Mouse (Mus musculus) T-helper 1 cell (primary cell): ENCODE data around the gene Slc44a3.

Experiments used
- in situ Hi-C: fragments of 300-600 bp; cut with MboI, MseI; formaldehyde crosslinking; loops from one replicate; pipeline ENCODE4 v1.15.1; 2025; ENCODE audit warnings: high pct_unique_total_duplicates

Gene Slc44a3

GRCm38 (mm10) chr3:121428696-121429259 is 103.4 kb downstream of the Slc44a3 start:
- in situ Hi-C loops = loop anchor here (10.0 kb wide), 1 partner anchor 254 kb away; the partner anchor contains the start of gene Rwdd3

- in situ Hi-C loops = loop anchor here (10.0 kb wide), 1 partner anchor 253 kb away; the partner anchor contains the start of gene Rwdd3
Observed at GRCm38 (mm10) chr3:121428230-121428629, 104.0 kb downstream of the Slc44a3 start.

DNA sequence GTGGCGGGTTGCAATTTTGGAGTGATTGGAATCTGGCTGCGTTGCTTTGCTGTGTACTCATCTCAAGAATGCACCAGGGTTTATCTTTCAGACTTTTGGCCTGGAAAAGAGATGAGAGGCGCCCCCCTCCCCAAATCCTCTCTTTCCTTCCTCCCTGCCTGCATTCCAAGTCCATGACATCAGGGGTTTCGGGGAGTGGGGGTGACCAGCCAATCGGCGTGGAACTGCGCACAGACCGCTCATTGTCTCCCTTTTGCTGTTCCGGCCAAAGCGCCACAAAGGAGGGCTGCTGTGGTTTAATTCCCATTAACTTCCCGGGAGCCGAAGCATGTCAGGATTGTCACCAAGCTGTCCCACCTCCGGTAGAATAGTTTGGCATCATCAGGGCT is 104.7 kb downstream of the Slc44a3 start:
- in situ Hi-C loops = loop anchor here (10.0 kb wide), 1 partner anchor 253 kb away; the partner anchor contains the start of gene Rwdd3

- in situ Hi-C loops = loop anchor here (10.0 kb wide), 1 partner anchor 252 kb away; the partner anchor contains the start of gene Rwdd3
Observed at GRCm38 (mm10) chr3:121426621-121427519, 105.3 kb downstream of the Slc44a3 start.

DNA sequence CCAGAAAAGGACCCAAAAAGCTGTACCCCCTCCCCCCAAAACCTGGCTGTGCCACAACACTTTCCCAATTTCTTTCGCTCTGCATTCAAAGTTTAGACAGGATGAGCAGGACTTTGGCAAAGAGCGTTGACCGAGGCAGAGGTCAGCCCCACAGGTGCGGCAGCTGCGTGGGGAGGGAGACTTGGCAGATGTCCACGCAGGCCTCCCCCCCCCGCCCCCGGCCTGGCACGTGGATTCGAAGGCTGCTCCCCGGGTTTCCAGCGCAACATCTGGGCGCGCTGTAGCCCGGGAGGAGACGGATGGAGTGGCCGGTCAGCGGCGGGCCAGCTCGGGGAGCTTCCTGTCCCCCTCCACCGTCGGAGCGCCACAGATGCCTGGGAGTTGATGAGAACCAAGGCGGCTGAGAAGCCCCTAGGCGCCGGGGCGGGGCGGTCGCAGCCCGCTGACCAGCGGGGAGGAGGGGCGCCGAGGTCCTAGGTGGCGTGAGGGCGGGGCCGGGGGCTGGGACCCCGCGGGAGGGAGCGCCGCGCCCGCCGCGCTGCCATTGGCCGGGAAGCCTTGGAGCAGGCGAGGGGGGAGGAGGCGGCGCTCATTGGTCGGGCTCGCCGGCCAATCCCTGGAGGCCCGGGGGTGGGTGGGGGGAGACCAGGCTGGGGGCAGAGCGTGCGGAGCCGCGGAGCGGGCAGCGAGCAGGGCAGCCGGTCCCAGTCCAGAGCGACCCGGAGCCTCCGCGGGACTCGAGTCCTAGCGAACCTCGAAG is 106.2 kb downstream of the Slc44a3 start, which contains the start of gene Cnn3:
Gene Cnn3 (plus strand): TSS at position 637 of the 760 bp plus-strand sequence.
- in situ Hi-C loops = loop anchor here (10.0 kb wide), 1 partner anchor 251 kb away; the partner anchor contains the start of gene Rwdd3

DNA sequence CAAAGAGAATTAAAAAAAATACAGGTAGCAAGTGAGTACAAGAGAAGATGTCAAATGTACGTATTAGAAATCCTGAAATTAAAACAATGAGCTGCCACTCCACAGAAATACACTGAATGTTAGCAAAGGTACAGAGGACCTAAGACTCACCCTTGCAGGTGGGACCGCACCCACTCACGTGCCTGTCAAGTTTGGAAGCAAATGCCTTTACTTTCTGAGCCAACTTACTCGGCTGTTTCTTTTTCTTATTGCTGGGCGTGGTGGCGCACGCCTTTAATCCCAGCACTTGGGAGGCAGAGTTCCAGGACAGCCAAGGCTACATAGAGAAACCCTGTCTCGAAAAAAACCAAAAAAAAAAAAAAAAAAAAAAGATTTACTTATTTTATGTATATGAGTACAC is 109.8 kb downstream of the Slc44a3 start:
- in situ Hi-C loops = loop anchor here (10.0 kb wide), 1 partner anchor 248 kb away; the partner anchor contains the start of gene Rwdd3

GRCm38 (mm10) chr3:121418850-121419435 is 113.3 kb downstream of the Slc44a3 start:
- in situ Hi-C loops = no loop called here

- in situ Hi-C loops = no loop called here
Observed at GRCm38 (mm10) chr3:121418251-121418601, 114.0 kb downstream of the Slc44a3 start.

DNA sequence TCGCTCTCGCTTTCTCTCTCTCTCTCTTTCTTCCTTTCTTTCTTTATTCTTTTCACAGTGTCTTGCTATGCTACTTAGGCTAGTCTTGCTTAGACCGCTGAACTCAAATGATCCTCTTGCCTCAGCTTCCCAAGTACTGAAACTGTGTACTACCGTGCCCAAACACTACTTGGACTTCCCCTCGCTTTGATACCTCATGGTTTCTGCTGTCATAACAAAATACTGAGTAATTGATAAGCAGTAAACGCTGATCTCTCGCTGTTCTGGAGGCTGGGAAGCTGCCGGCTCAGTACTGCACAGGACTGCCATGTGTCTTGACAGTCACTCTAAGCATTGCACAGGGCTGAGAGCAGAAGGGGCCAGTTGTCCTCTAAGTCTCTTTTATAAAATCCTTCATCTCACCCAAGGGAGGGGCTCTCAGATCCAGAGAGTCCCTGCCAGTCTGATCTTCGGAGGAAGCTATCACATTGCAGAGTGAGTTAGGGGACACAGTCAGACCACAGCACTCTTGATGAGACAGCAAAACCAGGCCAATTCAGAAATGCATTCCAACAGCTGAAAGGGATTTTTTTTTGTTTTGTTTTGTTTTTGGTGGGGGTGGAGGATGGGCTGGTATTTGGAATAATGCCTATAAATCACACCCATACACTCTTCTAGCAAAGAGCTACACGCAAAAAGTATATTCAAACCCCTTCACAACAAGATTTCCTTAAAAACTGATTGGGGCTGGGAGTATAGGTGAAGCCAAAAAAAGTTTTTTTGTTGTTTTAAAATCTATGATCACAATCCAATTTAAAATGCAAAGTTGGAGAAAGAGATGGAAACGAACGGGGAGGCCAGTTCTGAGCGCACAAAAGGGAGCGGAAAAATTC is 114.6 kb downstream of the Slc44a3 start:
- in situ Hi-C loops = no loop called here

DNA sequence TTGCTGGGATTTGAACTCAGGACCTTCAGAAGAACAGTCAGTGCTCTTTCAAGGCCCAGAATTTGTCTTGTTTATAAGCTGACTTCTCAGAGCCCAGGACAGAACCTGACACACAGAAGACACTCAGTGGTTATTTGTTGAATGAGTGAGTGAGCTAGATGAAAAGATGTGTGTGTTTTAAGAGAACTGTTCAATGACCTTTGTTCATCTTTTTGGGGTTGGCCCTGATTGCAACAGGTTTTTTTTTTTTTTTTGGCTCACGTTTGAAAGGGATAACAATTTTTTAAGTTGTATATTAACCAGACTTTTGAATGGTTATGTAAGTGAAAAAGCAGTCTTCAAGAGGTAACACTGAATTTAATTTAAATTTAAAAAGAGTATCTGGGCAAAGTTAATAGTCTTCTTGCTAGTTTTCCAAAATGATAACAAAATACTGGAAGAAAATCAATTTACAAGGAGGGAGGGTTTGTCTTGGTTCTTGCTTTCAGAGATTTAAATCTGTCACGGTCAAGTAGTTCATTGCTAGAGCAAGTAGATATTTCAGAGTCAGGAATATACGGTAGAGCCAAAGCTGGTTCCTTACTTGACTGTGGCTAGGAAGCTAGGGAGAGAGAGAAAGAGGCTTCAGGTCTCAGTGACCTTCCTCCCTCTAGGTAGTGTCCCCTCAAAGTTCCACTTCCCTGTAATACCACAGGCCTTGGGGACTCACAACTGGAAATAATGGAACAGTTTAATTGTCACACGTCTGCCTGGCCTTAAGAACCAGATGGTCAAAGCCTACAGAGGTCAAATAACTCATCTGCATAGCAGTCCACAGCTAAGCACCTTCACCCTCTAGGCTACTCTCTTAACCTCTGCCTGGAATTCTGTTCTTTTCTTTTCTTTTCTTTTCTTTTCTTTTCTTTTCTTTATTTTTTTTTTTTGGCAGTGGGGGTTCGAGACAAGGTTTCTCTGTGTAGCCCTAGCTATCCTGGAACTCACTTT is 115.7 kb downstream of the Slc44a3 start:
- in situ Hi-C loops = no loop called here

DNA sequence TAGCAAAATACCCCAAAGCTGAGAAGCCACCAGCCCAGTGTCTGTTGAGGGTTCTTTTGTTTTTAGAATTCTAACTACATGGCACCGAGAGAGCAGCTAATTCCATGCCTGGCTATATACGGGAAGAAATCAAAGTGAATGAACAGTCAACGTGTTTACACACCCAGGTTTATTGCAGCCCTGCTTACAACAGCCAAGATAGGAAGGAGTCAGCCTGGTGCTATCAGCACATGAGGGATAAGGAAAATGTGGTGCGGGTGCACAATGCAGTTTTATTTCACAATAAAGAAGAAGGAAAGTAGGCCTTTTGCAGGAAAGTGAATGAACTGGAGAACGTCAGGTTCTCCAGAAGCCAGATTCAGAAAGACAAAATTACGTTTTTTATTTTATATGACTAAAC is 120.8 kb downstream of the Slc44a3 start:
- in situ Hi-C loops = no loop called here
